8 mouse cellular contexts compared by ENCODE assay signal in the genomic region with DNA sequence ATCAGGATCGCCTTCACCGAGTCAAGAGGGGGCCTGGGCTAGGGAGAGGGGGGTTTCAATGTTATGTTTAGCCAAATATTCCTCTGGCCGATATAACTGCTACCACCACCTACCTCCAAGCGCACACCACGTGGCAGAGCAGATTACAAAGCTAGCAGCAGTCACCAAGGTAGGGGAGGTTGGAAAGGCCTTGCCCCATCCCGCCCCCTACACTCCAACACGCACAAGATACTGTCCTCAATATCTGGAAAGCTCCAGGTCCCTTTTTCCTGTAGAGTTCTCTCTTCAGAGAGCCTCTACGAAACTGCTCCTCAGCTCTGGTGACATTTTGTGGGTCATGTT.
DNase-seq lines count a peak whose midpoint lies in the region; ATAC-seq and TF ChIP-seq lines count a peak whose summit lies in the region.

No protein-coding gene starts in this region.

- peak overlapping the region; percentile 66 for H3K4me2 ChIP-seq in heart, embryonic 11.5 days

- in situ Hi-C loops in ES-E14 (cut with MboI; ENCODE audit: low sequenced_read_pairs in 2 of 2, unreplicated experiment in 2 of 2), result loop anchor here (5.0 to 10.0 kb wide), 2 partner anchors 139 to 141 kb away; partner anchors contain the start of gene Tbl1xr1 (in 2 of the 2)

- WGBS in heart, embryonic 11.5 days (ENCODE audit: insufficient replicate concordance), result 3% methylated on average over 8 of the region's 8 CpGs
- 2% methylated on average over 8 of the region's 8 CpGs for WGBS in hindbrain, embryonic 10.5 days

- H3K27ac ChIP-seq in heart, embryonic 11.5 days (ENCODE audit: low read depth, low read length), result no peak overlapping the region
- H3K27ac ChIP-seq in ES-E14 (ENCODE audit: insufficient read depth, low read depth, low read length, poor library complexity, severe bottlenecking), result peak overlapping the region; percentile 98
- H3K27ac ChIP-seq in hindbrain, embryonic 10.5 days, result peak overlapping the region; percentile 86

- H3K27me3 ChIP-seq in heart, embryonic 11.5 days (ENCODE audit: control insufficient read depth, insufficient read depth, low read length), result no peaks in the 10 kb centered on the region
- H3K27me3 ChIP-seq in hindbrain, embryonic 10.5 days (ENCODE audit: insufficient read depth, poor library complexity, severe bottlenecking), result no peaks in the 10 kb centered on the region
- H3K27me3 ChIP-seq in megakaryocyte, embryonic 14.5 days (replicated peaks), result no peaks in the 10 kb centered on the region

- H3K4me3 ChIP-seq in heart, embryonic 11.5 days (ENCODE audit: low read depth, low read length), result peak overlapping the region; percentile 35
- H3K4me3 ChIP-seq in ES-E14 (ENCODE audit: insufficient read depth in 1 of 2, low read depth in 1 of 2, low read length in 2 of 2, poor library complexity in 1 of 2, severe bottlenecking in 1 of 2), result peak overlapping the region; percentile 48 to 66
- peak overlapping the region; percentile 45 for H3K4me3 ChIP-seq in hindbrain, embryonic 10.5 days
- peak overlapping the region; percentile 93 for H3K4me3 ChIP-seq in megakaryocyte, embryonic 14.5 days (replicated peaks)

- H3K36me3 ChIP-seq in heart, embryonic 11.5 days (ENCODE audit: control insufficient read depth, insufficient read depth, low read length), result no peaks in the 10 kb centered on the region
- H3K36me3 ChIP-seq in ES-E14 (ENCODE audit: control insufficient read depth, insufficient read depth, low read length, poor library complexity, severe bottlenecking), result no peaks in the 10 kb centered on the region
- no peaks in the 10 kb centered on the region for H3K36me3 ChIP-seq in hindbrain, embryonic 10.5 days
- no peaks in the 10 kb centered on the region for H3K36me3 ChIP-seq in megakaryocyte, embryonic 14.5 days (replicated peaks; ENCODE audit: low read length)

- no peak; the same call in 1 of the 2 replicates for ATAC-seq in heart, embryonic 11.5 days (replicated peaks; ENCODE audit: insufficient number of reproducible peaks, low FRiP score, low TSS enrichment)

- H3K9me3 ChIP-seq in heart, embryonic 11.5 days (replicated peaks; ENCODE audit: control insufficient read depth, low read length), result no peaks in the 10 kb centered on the region
- H3K9me3 ChIP-seq in ES-E14 (ENCODE audit: control insufficient read depth, insufficient read depth, low read depth, low read length), result no peaks in the 10 kb centered on the region
- H3K9me3 ChIP-seq in hindbrain, embryonic 10.5 days, result no peaks in the 10 kb centered on the region
- H3K9me3 ChIP-seq in megakaryocyte, embryonic 14.5 days, result no peaks in the 10 kb centered on the region

- no peak for DNase-seq in heart, postnatal 10 days
- DNase-seq in ES-E14 (ENCODE audit: low read depth, low spot score), result no peak
- DNase-seq in hindbrain, embryonic 10.5 days (ENCODE audit: low spot score), result no peak
- no peak for DNase-seq in urinary bladder, adult 18-20 months (ENCODE audit: low spot score in 2 of 2)
- DNase-seq in kidney, postnatal 25 days, result no peak
- DNase-seq in spleen, postnatal 10 days (ENCODE audit: low spot score in 2 of 2), result no peak

- intact Hi-C loops in heart, postnatal 10 days (cut with DNase I), result loop anchor here (1.0 to 5.0 kb wide), 6 partner anchors 71 to 1279 kb away; partner anchors contain the start of gene Tbl1xr1

- H3K9ac ChIP-seq in heart, embryonic 11.5 days (ENCODE audit: low read depth, low read length), result no peak overlapping the region
- H3K9ac ChIP-seq in ES-E14 (ENCODE audit: insufficient read depth, low read depth, low read length, poor library complexity, severe bottlenecking), result peak overlapping the region; percentile 79

- peaks cover 23% of the 10 kb centered on the region for H3K4me1 ChIP-seq in heart, embryonic 11.5 days (ENCODE audit: control insufficient read depth, insufficient read depth, low read length)
- peaks cover 25 to 32% of the 10 kb centered on the region in 2 experiments for H3K4me1 ChIP-seq in ES-E14 (ENCODE audit: control insufficient read depth in 2 of 2, insufficient read depth in 2 of 2, low read length in 2 of 2, poor library complexity in 1 of 2)
- peaks cover 45% of the 10 kb centered on the region for H3K4me1 ChIP-seq in hindbrain, embryonic 10.5 days (replicated peaks)
- peaks cover 67% of the 10 kb centered on the region for H3K4me1 ChIP-seq in megakaryocyte, embryonic 14.5 days

TF ChIP-seq in ES-E14, 5 proteins besides CTCF, POLR2A, EP300 and RAD21:
- TF ChIP-seq HCFC1 (IDR thresholded peaks at IDR 0.05; ENCODE audit: borderline replicate concordance, insufficient read depth, low read length) (no peak), MAFK (IDR thresholded peaks at IDR 0.05; ENCODE audit: insufficient read depth, low read depth, low read length) (no peak), ZNF384 (IDR thresholded peaks at IDR 0.05; ENCODE audit: low read depth, low read length) (no peak), ZC3H11A (IDR thresholded peaks at IDR 0.05; ENCODE audit: borderline replicate concordance, low read depth, low read length) (no peak), CHD2 (IDR thresholded peaks at IDR 0.05; ENCODE audit: low read depth, low read length) (no peak)

Comparison
In these comparisons a context has a peak if more than half of its experiments do, and no peak if none do; other contexts are left out.
1. H3K4me3 ChIP-seq: peak in every context shown above with its lines; median percentile 93 in megakaryocyte, embryonic 14.5 days; 57 in ES-E14; 45 in hindbrain, embryonic 10.5 days; 35 in heart, embryonic 11.5 days.